Mouse (Mus musculus) CH12.LX (cell line): ENCODE data around the gene 4930579G24Rik. TPM values are rescaled to one million over a fixed set of nuclear protein-coding genes. Genes with fewer than 3 reads are reported as not detected.

Experiments
- DNase-seq: peaks from one replicate; pipeline ENCODE4 v3.0.0-alpha.2; 2013; ENCODE audit errors: extremely low read depth
- H3K27ac ChIP-seq: 2 replicates; pipeline ENCODE4 v1.5.1; 2012; ENCODE audit warnings: low read depth, mild to moderate bottlenecking, control low read depth, moderate library complexity; ENCODE audit not compliant: insufficient read depth
- H3K27me3 ChIP-seq: replicated peaks from 2 replicates; pipeline ENCODE3; 2012; ENCODE audit warnings: inconsistent platforms
- H3K36me3 ChIP-seq, 2 experiments: replicated peaks in 1 of 2; 2 replicates each; pipeline versions ENCODE3 to v1.6.1; 2012; ENCODE audit warnings: inconsistent platforms in 1 of 2, low read length in 1 of 2, mild to moderate bottlenecking in 1 of 2, mixed read lengths in 1 of 2, moderate library complexity in 1 of 2; ENCODE audit not compliant: control insufficient read depth in 1 of 2, insufficient read depth in 1 of 2
- H3K4me1 ChIP-seq, 2 experiments: 2 replicates each; pipeline ENCODE4 v1.6.1; 2012; ENCODE audit warnings: inconsistent platforms in 1 of 2, moderate library complexity in 1 of 2; ENCODE audit not compliant: insufficient read depth in 2 of 2, control insufficient read depth in 1 of 2
- H3K4me2 ChIP-seq: 2 replicates; pipeline ENCODE4 v1.6.1; 2012; ENCODE audit warnings: low read depth, mild to moderate bottlenecking, control low read depth; ENCODE audit not compliant: poor library complexity, insufficient read depth, severe bottlenecking
- H3K4me3 ChIP-seq, 3 experiments: fragments of 150-350 bp in 1 of 3; sonication (generic) in 1 of 3; replicated peaks in 1 of 3; 2 replicates each; pipeline versions ENCODE3 to v1.5.1; 2011 to 2012; ENCODE audit warnings: low read depth in 2 of 3, low read length in 2 of 3, mild to moderate bottlenecking in 2 of 3, moderate library complexity in 2 of 3, control low read depth in 1 of 3, improper control_type of control experiment in 1 of 3, inconsistent platforms in 1 of 3, mixed read lengths in 1 of 3; ENCODE audit not compliant: poor library complexity in 1 of 3
- H3K79me2 ChIP-seq: replicated peaks from 2 replicates; pipeline ENCODE4 v1.6.1; 2012; ENCODE audit warnings: mild to moderate bottlenecking, moderate library complexity; ENCODE audit not compliant: control insufficient read depth, poor library complexity, insufficient read depth, severe bottlenecking; ENCODE audit errors: extremely low read depth
- H3K9ac ChIP-seq: 2 replicates; pipeline ENCODE4 v1.6.1; 2012; ENCODE audit warnings: low read depth, mild to moderate bottlenecking, control low read depth, moderate library complexity; ENCODE audit not compliant: insufficient read depth
- H3K9me3 ChIP-seq: replicated peaks from 2 replicates; pipeline ENCODE3; 2012; ENCODE audit warnings: low read length, inconsistent platforms, mixed read lengths
- BHLHE40 ChIP-seq: IDR thresholded peaks from 2 replicates; pipeline ENCODE4 v1.6.1; 2011; ENCODE audit warnings: mild to moderate bottlenecking, low read depth, low read length, improper control_type of control experiment
- CHD1 ChIP-seq: IDR thresholded peaks from 2 replicates; pipeline ENCODE4 v1.6.1; 2012; ENCODE audit warnings: low read depth, low read length, improper control_type of control experiment, inconsistent platforms
- CTCF ChIP-seq, 2 experiments: IDR thresholded peaks in 1 of 2; conservative IDR thresholded peaks in 1 of 2; 2 replicates each; pipeline ENCODE4 v1.5.1; 2011 to 2012; ENCODE audit warnings: low read depth in 2 of 2, low read length in 2 of 2, improper control_type of control experiment in 1 of 2, inconsistent platforms in 1 of 2, mild to moderate bottlenecking in 1 of 2, moderate library complexity in 1 of 2
- E2F4 ChIP-seq: IDR thresholded peaks from 2 replicates; pipeline ENCODE4 v1.6.1; 2011; ENCODE audit warnings: low read depth, low read length, improper control_type of control experiment; ENCODE audit not compliant: insufficient replicate concordance
- ELF1 ChIP-seq: IDR thresholded peaks from 2 replicates; pipeline ENCODE4 v1.6.1; 2014; ENCODE audit warnings: low read depth, mild to moderate bottlenecking, inconsistent platforms, low read length, improper control_type of control experiment
- EP300 ChIP-seq: IDR thresholded peaks from 2 replicates; pipeline ENCODE4 v1.6.1; 2011; ENCODE audit warnings: low read length, improper control_type of control experiment
- GABPA ChIP-seq: IDR thresholded peaks from 2 replicates; pipeline ENCODE4 v1.6.1; 2012; ENCODE audit warnings: low read depth, low read length, improper control_type of control experiment, inconsistent platforms; ENCODE audit not compliant: insufficient replicate concordance
- KAT2A ChIP-seq: IDR thresholded peaks from 2 replicates; pipeline ENCODE4 v1.6.1; 2012; ENCODE audit warnings: low read length, improper control_type of control experiment, inconsistent platforms; ENCODE audit not compliant: insufficient replicate concordance
- MAZ ChIP-seq: IDR thresholded peaks from 2 replicates; pipeline ENCODE4 v1.6.1; 2012; ENCODE audit warnings: low read depth, mild to moderate bottlenecking, inconsistent platforms, low read length, improper control_type of control experiment, moderate library complexity
- MXI1 ChIP-seq: IDR thresholded peaks from 2 replicates; pipeline ENCODE4 v1.6.1; 2011; ENCODE audit warnings: mild to moderate bottlenecking, low read depth, low read length, improper control_type of control experiment
- MYC ChIP-seq: IDR thresholded peaks from 2 replicates; pipeline ENCODE4 v1.6.1; 2011; ENCODE audit warnings: low read depth, mild to moderate bottlenecking, improper control_type of control experiment, low read length
- NELFE ChIP-seq: IDR thresholded peaks from 2 replicates; pipeline ENCODE4 v1.6.1; 2011; ENCODE audit warnings: low read depth, low read length, improper control_type of control experiment
- NRF1 ChIP-seq: IDR thresholded peaks from 2 replicates; pipeline ENCODE4 v1.6.1; 2014; ENCODE audit warnings: low read depth, mild to moderate bottlenecking, inconsistent platforms, low read length, improper control_type of control experiment, moderate library complexity
- PAX5 ChIP-seq: IDR thresholded peaks from 2 replicates; pipeline ENCODE4 v1.6.1; 2012; ENCODE audit warnings: low read length, inconsistent platforms, mixed read lengths
- POLR2A ChIP-seq: IDR thresholded peaks from 2 replicates; pipeline ENCODE4 v1.6.1; 2011; ENCODE audit warnings: low read depth, mild to moderate bottlenecking, improper control_type of control experiment, low read length
- RAD21 ChIP-seq: IDR thresholded peaks from 2 replicates; pipeline ENCODE4 v1.6.1; 2011; ENCODE audit warnings: low read depth, mild to moderate bottlenecking, low read length, improper control_type of control experiment, moderate library complexity
- RCOR1 ChIP-seq: conservative IDR thresholded peaks from 2 replicates; pipeline ENCODE4 v1.6.1; 2012; ENCODE audit warnings: low read depth, mild to moderate bottlenecking, inconsistent platforms, low read length, improper control_type of control experiment
- SIN3A ChIP-seq: IDR thresholded peaks from 2 replicates; pipeline ENCODE4 v1.6.1; 2012; ENCODE audit warnings: low read length, improper control_type of control experiment, inconsistent platforms
- SMC3 ChIP-seq: IDR thresholded peaks from 2 replicates; pipeline ENCODE4 v1.6.1; 2011; ENCODE audit warnings: low read depth, low read length, improper control_type of control experiment
- TBP ChIP-seq: conservative IDR thresholded peaks from 2 replicates; pipeline ENCODE4 v1.6.1; 2011; ENCODE audit warnings: low read depth, low read length, improper control_type of control experiment
- TCF12 ChIP-seq: IDR thresholded peaks from 2 replicates; pipeline ENCODE4 v1.6.1; 2014; ENCODE audit warnings: low read depth, mild to moderate bottlenecking, inconsistent platforms, low read length, improper control_type of control experiment
- UBTF ChIP-seq: IDR thresholded peaks from 2 replicates; pipeline ENCODE4 v1.6.1; 2012; ENCODE audit warnings: low read depth, mild to moderate bottlenecking, inconsistent platforms, low read length, improper control_type of control experiment, moderate library complexity
- USF1 ChIP-seq: IDR thresholded peaks from 2 replicates; pipeline ENCODE4 v1.6.1; 2014; ENCODE audit warnings: low read depth, mild to moderate bottlenecking, inconsistent platforms, low read length, improper control_type of control experiment
- USF2 ChIP-seq: conservative IDR thresholded peaks from 2 replicates; pipeline ENCODE4 v1.6.1; 2011; ENCODE audit warnings: low read depth, low read length, improper control_type of control experiment
- ZC3H11A ChIP-seq: IDR thresholded peaks from 2 replicates; pipeline ENCODE4 v1.6.1; 2012; ENCODE audit warnings: low read depth, mild to moderate bottlenecking, inconsistent platforms, low read length, improper control_type of control experiment
- ZKSCAN1 ChIP-seq: IDR thresholded peaks from 2 replicates; pipeline ENCODE4 v1.6.1; 2012; ENCODE audit warnings: low read depth, inconsistent platforms, low read length, improper control_type of control experiment, borderline replicate concordance
- ZMIZ1 ChIP-seq: IDR thresholded peaks from 2 replicates; pipeline ENCODE4 v1.6.1; 2012; ENCODE audit warnings: low read depth, mild to moderate bottlenecking, inconsistent platforms, low read length, improper control_type of control experiment
- ZNF384 ChIP-seq: IDR thresholded peaks from 2 replicates; pipeline ENCODE4 v1.6.1; 2012; ENCODE audit warnings: low read depth, low read length, improper control_type of control experiment, inconsistent platforms
- dilution Hi-C: fragments of 300-500 bp; cut with MboI; formaldehyde crosslinking; loops from 2 replicates; pipeline ENCODE4 v1.14.3; 2020; ENCODE audit warnings: low sequenced_read_pairs; ENCODE audit not compliant: extremely low pct_unique_long_range_greater_than_20kb, extremely low pct_ligation_motif_present
- in situ Hi-C: fragments of 300-500 bp; cut with MboI; formaldehyde crosslinking; loops from 3 replicates; pipeline ENCODE4 v1.14.3; 2019; ENCODE audit warnings: low sequenced_read_pairs, low pct_ligation_motif_present, low pct_unique_long_range_greater_than_20kb, mixed read lengths
- polyA plus RNA-seq: library from polyadenylated mRNA; unstranded; fragments of >175 nt; gene quantifications from 2 replicates; pipeline ENCODE4 v1.2.1, GENCODE M21; 2012; ENCODE audit warnings: low read depth; ENCODE audit not compliant: insufficient read length
- total RNA-seq, 2 experiments: library from RNA; depleted of rRNA; stranded (reverse); fragments of 300-350 nt in 1 of 2; fragments of >200 nt in 1 of 2; gene quantifications; 2 replicates each; pipeline ENCODE4 v1.2.3; 2012 to 2014

Gene 4930579G24Rik
- total and polyA plus RNA-seq, 3 experiments: 9.4 to 15.7 (median 10.2) TPM

- Histone ChIP-seq H3K27ac (no peak overlapping the region), H3K4me2 (no peak overlapping the region), H3K36me3 (peaks cover 6 to 16% of the 10 kb centered on the region in 2 experiments), H3K9ac (no peak overlapping the region), H3K9me3 (no peaks in the 10 kb centered on the region), H3K4me3 (no peak overlapping the region), H3K79me2 (peaks cover 32% of the 10 kb centered on the region), H3K27me3 (no peaks in the 10 kb centered on the region), H3K4me1 (peaks cover 6 to 21% of the 10 kb centered on the region in 2 experiments; a peak in 3 of 4 replicates)
- dilution Hi-C loops: loop anchor here (25.0 kb wide), 1 partner anchor 377 kb away; no protein-coding TSS in a partner anchor
- DNase-seq: no peak
- no peak for TF ChIP-seq UBTF
- TF ChIP-seq ZC3H11A: no peak
- no peak for TF ChIP-seq MXI1
- TF ChIP-seq GABPA: no peak
- TF ChIP-seq USF2: no peak
- no peak for TF ChIP-seq ELF1
- TF ChIP-seq MYC: no peak
- TF ChIP-seq RCOR1: no peak
- TF ChIP-seq CTCF (conservative IDR thresholded peaks at IDR 0.05 in 1 of 2, IDR thresholded peaks at IDR 0.05 in 1 of 2; ENCODE audit: low read depth in 2 of 2, low read length in 2 of 2): no peak
- no peak for TF ChIP-seq NELFE
- in situ Hi-C loops: loop anchor here (5.0 to 25.0 kb wide), 2 partner anchors 387 to 627 kb away; no protein-coding TSS in a partner anchor
Observed at GRCm38 (mm10) chr3:79589671-79590070, 39.2 kb upstream of the 4930579G24Rik start.

GRCm38 (mm10) chr3:79590863-79591792, 37.8 kb upstream of the 4930579G24Rik start, which contains the start of gene Ppid:
Gene Ppid (plus strand): TSS chr3:79591342.
- H3K79me2 ChIP-seq: peaks cover 41% of the 10 kb centered on the region
- peak within 1 kb of the TSS; percentile 74 for H3K4me2 ChIP-seq
- peak within 1 kb of the TSS; percentile 51; the same call in 1 of the 2 replicates for H3K27ac ChIP-seq
- peaks cover 19 to 29% of the 10 kb centered on the region in 2 experiments for H3K36me3 ChIP-seq
- peaks cover 2 to 21% of the 10 kb centered on the region in 2 experiments; a peak in 3 of 4 replicates for H3K4me1 ChIP-seq
- in situ Hi-C loops: loop anchor here (25.0 kb wide), 1 partner anchor 629 kb away; no protein-coding TSS in a partner anchor
- peak; percentile 86 for DNase-seq
- no peaks in the 10 kb centered on the region for H3K27me3 ChIP-seq
- H3K9me3 ChIP-seq: no peaks in the 10 kb centered on the region
- H3K9ac ChIP-seq: peak within 1 kb of the TSS; percentile 89
- peak within 1 kb of the TSS; percentile 83 to 97 (median 83) for H3K4me3 ChIP-seq
- dilution Hi-C loops: loop anchor here (25.0 kb wide), 1 partner anchor 379 kb away; no protein-coding TSS in a partner anchor
- TF ChIP-seq CHD1: peak; percentile 78; the same call in 1 of the 2 replicates
- peak; percentile 86 for TF ChIP-seq MXI1
- TF ChIP-seq CTCF (conservative IDR thresholded peaks at IDR 0.05 in 1 of 2, IDR thresholded peaks at IDR 0.05 in 1 of 2; ENCODE audit: low read depth in 2 of 2, low read length in 2 of 2): peak in 1 of 2 experiments; percentile 27; a peak in 2 of 4 replicates
- peak; percentile 84; the same call in 1 of the 2 replicates for TF ChIP-seq KAT2A
- TF ChIP-seq MAZ: no peak
- TF ChIP-seq ZNF384: no peak
- TF ChIP-seq NRF1: peak; percentile 56
- peak; percentile 87 for TF ChIP-seq SIN3A
- TF ChIP-seq USF2: no peak
- no peak; the same call in none of the 2 replicates for TF ChIP-seq ZMIZ1
- no peak for TF ChIP-seq ZKSCAN1
- peak; percentile 63 for TF ChIP-seq BHLHE40
- TF ChIP-seq PAX5: no peak
- 0 out of 2 replicates have a peak, but pooled peaks have one; percentile 30 for TF ChIP-seq RCOR1
- TF ChIP-seq ZC3H11A: no peak
- no peak for TF ChIP-seq E2F4
- peak; percentile 88 for TF ChIP-seq TCF12
- TF ChIP-seq EP300: no peak
- no peak for TF ChIP-seq GABPA
- peak; percentile 94 for TF ChIP-seq NELFE
- peak; percentile 98 for TF ChIP-seq POLR2A
- TF ChIP-seq SMC3: no peak
- no peak for TF ChIP-seq USF1
- peak; percentile 83 for TF ChIP-seq TBP
- TF ChIP-seq RAD21: no peak
